Mouse (Mus musculus) 416B (cell line): ENCODE results near the gene H2afv.
A peak's percentile ranks its signal among the peaks of the same experiment; 100 is the strongest.

Experiments
- DNase-seq: peaks from one replicate; pipeline ENCODE4 v3.0.0; 2011; ENCODE audit warnings: low read depth

H2afv gene

DNA sequence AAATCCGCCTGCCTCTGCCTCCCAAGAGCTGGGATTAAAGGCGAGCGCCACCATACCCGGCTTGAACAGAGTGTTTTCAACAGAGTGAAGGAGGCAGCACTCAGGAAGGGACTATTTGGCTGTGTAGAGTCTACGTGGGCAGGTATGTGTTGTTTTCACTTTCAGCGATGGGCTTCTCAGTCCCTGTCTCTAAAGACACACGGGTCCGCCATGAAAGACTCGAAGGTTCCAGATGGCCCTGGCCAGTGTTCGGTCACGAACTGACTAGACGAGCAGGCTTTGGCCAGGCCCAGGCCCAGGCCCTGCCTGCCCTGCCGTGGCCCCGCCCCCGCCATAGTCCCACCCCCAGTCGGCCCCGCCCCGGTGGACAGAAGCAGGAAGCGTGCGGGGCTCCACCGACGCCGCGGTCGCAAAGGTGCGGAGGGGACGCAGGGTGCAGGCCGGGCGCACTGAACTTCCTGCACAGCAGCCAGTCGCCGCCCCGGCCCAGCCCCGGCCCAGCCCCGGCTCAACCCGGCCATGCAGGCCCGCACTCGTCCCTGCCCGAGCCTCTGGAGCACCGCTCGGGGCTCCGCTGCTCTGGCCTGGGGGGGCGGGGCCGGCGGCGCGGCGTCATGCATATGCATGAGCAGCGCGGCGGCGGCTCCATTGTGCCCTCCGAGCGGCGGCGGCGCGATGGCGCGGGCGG, 55.4 kb downstream of the H2afv start, which contains the start of gene Zmiz2:
Gene Zmiz2 (plus strand): TSS at position 349 of the 688 bp plus-strand sequence.
- DNase-seq, result peak; percentile 93

DNA sequence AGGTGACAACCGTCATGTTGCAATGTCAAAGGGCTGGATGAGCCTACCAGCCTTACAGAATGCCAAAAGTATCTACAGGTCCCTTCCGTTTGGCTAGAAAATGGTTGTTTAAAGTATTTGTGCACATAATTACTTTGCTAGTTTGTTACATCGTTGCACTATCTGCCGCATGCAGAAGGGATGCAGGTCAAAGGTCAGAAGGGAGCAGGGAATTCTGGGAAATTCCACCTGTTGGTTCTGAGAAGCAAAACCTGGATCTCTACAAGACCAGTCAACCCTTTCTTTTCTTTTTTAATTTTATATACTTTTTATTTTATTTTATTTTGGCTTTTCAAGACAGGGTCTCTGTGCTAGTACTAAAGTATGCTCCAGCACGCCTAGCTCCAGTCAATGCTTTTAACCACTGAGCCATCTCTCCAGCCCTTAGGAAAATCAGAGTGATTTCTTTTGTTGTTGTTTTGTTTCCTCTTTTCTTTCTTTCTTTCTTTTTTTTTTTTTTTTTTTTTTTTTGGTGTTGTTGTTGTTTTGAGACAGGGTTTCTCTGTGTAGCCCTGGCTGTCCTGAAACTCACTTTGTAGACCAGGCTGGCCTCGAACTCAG, 56.0 kb downstream of the H2afv start:
- no peak for DNase-seq

DNA sequence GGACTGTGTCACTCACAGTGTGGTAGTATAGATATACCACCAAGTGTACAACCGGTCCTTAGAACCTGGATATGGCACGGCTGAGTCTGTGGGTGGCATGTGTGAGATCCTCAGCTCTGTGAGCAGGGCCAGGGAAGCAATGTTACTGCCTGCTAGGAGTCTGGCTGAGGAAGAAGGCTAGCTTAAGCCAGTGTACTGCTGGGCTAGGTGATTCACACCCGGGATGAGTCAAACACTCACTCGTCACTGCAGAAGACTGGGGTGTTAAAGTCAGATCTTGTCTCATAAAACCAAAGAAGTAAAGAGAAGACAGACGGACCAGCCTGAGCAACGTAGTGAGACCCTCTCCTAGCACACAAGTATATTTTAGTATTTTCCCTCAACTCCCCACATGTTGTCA, 63.3 kb downstream of the H2afv start:
- DNase-seq, result peak; percentile 58
